Mouse (Mus musculus) adrenal gland, postnatal 4 days (tissue): ENCODE results near the gene Nit2. TPM values are rescaled to one million over a fixed set of nuclear protein-coding genes. Genes with fewer than 3 reads are reported as not detected.

Experiments
- total RNA-seq, 2 experiments: library from RNA; stranded (reverse); gene quantifications; 2 replicates each; pipeline ENCODE4 v1.2.3; 2021

Nit2 gene
- total RNA-seq, 2 experiments from 2014 or later = 75.0 to 85.9 TPM

Other genes with a start within 250 kb of the Nit2 start
- gene Lnp1, start 239.3 kb downstream of the Nit2 start, total RNA-seq = not detected
- under 1 TPM; 0.08 to 0.20 TPM for gene Tmem45a2, start 96.0 kb downstream of the Nit2 start, total RNA-seq
- gene Tomm70a, start 45.6 kb downstream of the Nit2 start, total RNA-seq = 10 to 100 TPM; 60.8 to 64.5 TPM
- gene Tbc1d23, start 64.2 kb upstream of the Nit2 start, total RNA-seq = 10 to 100 TPM; 46.3 to 48.9 TPM
- gene Tmem30c, start 125.5 kb upstream of the Nit2 start, total RNA-seq = under 1 TPM in 1 of 2 experiments, not detected in 1; 0.36 TPM
- 10 to 100 TPM; 22.6 to 23.5 TPM for gene Filip1l, start 185.8 kb upstream of the Nit2 start, total RNA-seq